Comparison of ENCODE assay signal across 11 mouse cellular contexts in genomic region chr7:89391281-89391680, GRCm38 (mm10).
"Had no signal": no experiment of that assay in that cellular context is flagged by ENCODE, and none has a peak within 500 bp of the region (broad histone marks: within the 10 kb centered on the region; RNA-seq: fewer than 3 reads in every experiment).

No protein-coding gene starts in this region.

- H3K4me2 ChIP-seq: hindbrain, embryonic 15.5 days; limb, embryonic 15.5 days; midbrain, embryonic 13.5 days; neural tube, embryonic 15.5 days had no signal

- H3K9ac ChIP-seq: hindbrain, embryonic 15.5 days; limb, embryonic 15.5 days; midbrain, embryonic 13.5 days; neural tube, embryonic 15.5 days had no signal

- H3K27me3 ChIP-seq: hindbrain, embryonic 15.5 days; limb, embryonic 15.5 days; midbrain, embryonic 13.5 days; neural tube, embryonic 15.5 days had no signal

- H3K9me3 ChIP-seq: hindbrain, embryonic 15.5 days; limb, embryonic 15.5 days; midbrain, embryonic 13.5 days; neural tube, embryonic 15.5 days had no signal

- DNase-seq: kidney, adult 8-10 months; retina, postnatal 1 day; thymus, adult 18-20 months; thymus, postnatal 14 days had no signal

- H3K4me1 ChIP-seq: hindbrain, embryonic 15.5 days; midbrain, embryonic 13.5 days had no signal

- ATAC-seq: midbrain, embryonic 13.5 days had no signal

- H3K36me3 ChIP-seq: hindbrain, embryonic 15.5 days; limb, embryonic 15.5 days; midbrain, embryonic 13.5 days; neural tube, embryonic 15.5 days had no signal

- H3K4me3 ChIP-seq: hindbrain, embryonic 15.5 days; left cerebral cortex, adult 2 months; limb, embryonic 15.5 days; midbrain, embryonic 13.5 days; myocyte; neural tube, embryonic 15.5 days had no signal

- H3K27ac ChIP-seq: hindbrain, embryonic 15.5 days; kidney, postnatal 0 days; left cerebral cortex, adult 2 months; limb, embryonic 15.5 days; midbrain, embryonic 13.5 days; neural tube, embryonic 15.5 days had no signal
